Mouse (Mus musculus) embryonic fibroblast, embryonic 13.5 days (primary cell): Measurements from ENCODE around the gene Jmjd7. TPM values are rescaled to one million over a fixed set of nuclear protein-coding genes. Genes with fewer than 3 reads are reported as not detected.

Experiments used
- H3K27ac ChIP-seq: 2 replicates; pipeline ENCODE4 v1.5.1; 2012; ENCODE audit warnings: low read length, control low read depth, inconsistent platforms; ENCODE audit not compliant: insufficient read depth
- H3K4me1 ChIP-seq: 2 replicates; pipeline ENCODE4 v1.6.1; 2011; ENCODE audit warnings: low read length; ENCODE audit not compliant: control insufficient read depth, insufficient read depth
- H3K4me3 ChIP-seq: 2 replicates; pipeline ENCODE4 v1.5.1; 2011; ENCODE audit warnings: mild to moderate bottlenecking, control low read depth, low read length; ENCODE audit not compliant: insufficient read depth
- CTCF ChIP-seq: IDR thresholded peaks from 2 replicates; pipeline ENCODE4 v1.5.1; 2011; ENCODE audit warnings: mild to moderate bottlenecking, control low read depth, low read length, moderate library complexity, borderline replicate concordance; ENCODE audit not compliant: insufficient read depth
- POLR2A ChIP-seq: IDR thresholded peaks from 2 replicates; pipeline ENCODE4 v1.6.1; 2011; ENCODE audit warnings: low read depth, mild to moderate bottlenecking, control low read depth, low read length, moderate library complexity
- polyA plus RNA-seq: library from polyadenylated mRNA; stranded (reverse); fragments of >200 nt; gene quantifications from 2 replicates; pipeline ENCODE4 v1.2.4, GENCODE M21; 2011; ENCODE audit warnings: low read depth; ENCODE audit not compliant: missing spikeins, insufficient read length

Gene Jmjd7
- polyA plus RNA-seq, 1 experiment, result 4.4 TPM

- Histone ChIP-seq H3K27ac (no peak overlapping the region), H3K4me3 (no peak overlapping the region), H3K4me1 (no peaks in the 10 kb centered on the region)
- no peak for TF ChIP-seq CTCF
- TF ChIP-seq POLR2A, result no peak
Observed at GRCm38 (mm10) chr2:120033726-120034125, 6.4 kb downstream of the Jmjd7 start.

- Histone ChIP-seq H3K27ac (no peak overlapping the region), H3K4me3 (no peak overlapping the region), H3K4me1 (no peaks in the 10 kb centered on the region)
- TF ChIP-seq CTCF, result no peak
- no peak for TF ChIP-seq POLR2A
Observed at GRCm38 (mm10) chr2:120037744-120038143, 10.5 kb downstream of the Jmjd7 start.

GRCm38 (mm10) chr2:120040991-120041390, 13.7 kb downstream of the Jmjd7 start:
- no peak overlapping the region for H3K27ac ChIP-seq
- H3K4me1 ChIP-seq, result no peaks in the 10 kb centered on the region
- TF ChIP-seq CTCF (no peak), POLR2A (no peak)
- H3K4me3 ChIP-seq, result no peak overlapping the region

- Histone ChIP-seq H3K4me1 (no peaks in the 10 kb centered on the region), H3K27ac (no peak overlapping the region), H3K4me3 (no peak overlapping the region)
- TF ChIP-seq POLR2A (peak; percentile 65), CTCF (no peak)
Observed at GRCm38 (mm10) chr2:120044101-120044603, 16.9 kb downstream of the Jmjd7 start.

GRCm38 (mm10) chr2:120044676-120045075, 17.4 kb downstream of the Jmjd7 start:
- H3K4me3 ChIP-seq, result no peak overlapping the region
- no peaks in the 10 kb centered on the region for H3K4me1 ChIP-seq
- TF ChIP-seq CTCF (no peak), POLR2A (no peak)
- no peak overlapping the region for H3K27ac ChIP-seq

- no peaks in the 10 kb centered on the region for H3K4me1 ChIP-seq
- no peak for TF ChIP-seq CTCF
- TF ChIP-seq POLR2A, result no peak
- no peak overlapping the region for H3K4me3 ChIP-seq
- H3K27ac ChIP-seq, result no peak overlapping the region
Observed at GRCm38 (mm10) chr2:120046486-120047310, 19.4 kb downstream of the Jmjd7 start.

- no peak for TF ChIP-seq CTCF
- TF ChIP-seq POLR2A, result no peak
- H3K27ac ChIP-seq, result no peak overlapping the region
- H3K4me3 ChIP-seq, result no peak overlapping the region
- H3K4me1 ChIP-seq, result no peaks in the 10 kb centered on the region
Observed at GRCm38 (mm10) chr2:120048173-120048572, 20.9 kb downstream of the Jmjd7 start.

GRCm38 (mm10) chr2:120049632-120050274, 22.5 kb downstream of the Jmjd7 start:
- Histone ChIP-seq H3K4me3 (no peak overlapping the region), H3K4me1 (no peaks in the 10 kb centered on the region), H3K27ac (no peak overlapping the region)
- peak; percentile 87 for TF ChIP-seq CTCF
- TF ChIP-seq POLR2A, result no peak

GRCm38 (mm10) chr2:120051405-120051804, 24.1 kb downstream of the Jmjd7 start:
- TF ChIP-seq CTCF, result no peak
- TF ChIP-seq POLR2A, result no peak
- H3K4me1 ChIP-seq, result no peaks in the 10 kb centered on the region
- no peak overlapping the region for H3K27ac ChIP-seq
- no peak overlapping the region for H3K4me3 ChIP-seq
